Mouse (Mus musculus) heart, embryonic 12.5 days (tissue): ENCODE results near the gene Faah. TPM values are rescaled to one million over a fixed set of nuclear protein-coding genes. Genes with fewer than 3 reads are reported as not detected.
A peak's percentile ranks its signal among the peaks of the same experiment; 100 is the strongest.

Source experiments
- ATAC-seq: fragments of 200-750 bp; cut with Nextera tagmentation; 2 replicates; pipeline ENCODE4 v1.8.0; 2017; ENCODE audit warnings: moderate TSS enrichment, moderate library complexity; ENCODE audit not compliant: insufficient number of reproducible peaks, low FRiP score
- H3K27ac ChIP-seq: fragments of 300-500 bp; sonication (generic); 2 replicates; pipeline ENCODE4 v1.5.1; 2016; ENCODE audit warnings: mild to moderate bottlenecking, moderate library complexity; ENCODE audit not compliant: poor library complexity, severe bottlenecking
- H3K27me3 ChIP-seq: fragments of 300-500 bp; sonication (generic); replicated peaks from 2 replicates; pipeline ENCODE4 v1.6.1; 2016; ENCODE audit warnings: mild to moderate bottlenecking, moderate library complexity
- H3K36me3 ChIP-seq: fragments of 300-500 bp; sonication (generic); 2 replicates; pipeline ENCODE4 v1.6.1; 2016; ENCODE audit warnings: mild to moderate bottlenecking, moderate library complexity
- H3K4me1 ChIP-seq: fragments of 300-500 bp; sonication (generic); replicated peaks from 2 replicates; pipeline ENCODE4 v1.6.1; 2016; ENCODE audit warnings: mild to moderate bottlenecking
- H3K4me2 ChIP-seq: fragments of 300-500 bp; sonication (generic); 2 replicates; pipeline ENCODE4 v1.6.1; 2016; ENCODE audit warnings: mild to moderate bottlenecking, moderate library complexity
- H3K4me3 ChIP-seq: fragments of 300-500 bp; sonication (generic); 2 replicates; pipeline ENCODE4 v1.5.1; 2016; ENCODE audit warnings: mild to moderate bottlenecking
- H3K9ac ChIP-seq: fragments of 300-500 bp; sonication (generic); 2 replicates; pipeline ENCODE4 v1.6.1; 2016; ENCODE audit warnings: mild to moderate bottlenecking, moderate library complexity
- H3K9me3 ChIP-seq: fragments of 300-500 bp; sonication (generic); replicated peaks from 2 replicates; pipeline ENCODE4 v1.6.1; 2016; ENCODE audit warnings: mild to moderate bottlenecking, moderate library complexity
- WGBS: fragments of 180-500 bp; shearing (Covaris S2); methylation state at CpG from one replicate; pipeline ENCODE4 v1.1.7; 2016; 5-methylcytosine and 5-hydroxymethylcytosine counted together
- polyA plus RNA-seq: library from polyadenylated mRNA; unstranded; fragments of >200 nt; fragmentation: Nextera tagmentation; extraction: Ambion mirVana; gene quantifications from 2 replicates; pipeline ENCODE4 v1.2.1, GENCODE M21; 2016

Faah gene
- polyA plus RNA-seq, 1 experiment from 2014 or later = 1.3 TPM

DNA sequence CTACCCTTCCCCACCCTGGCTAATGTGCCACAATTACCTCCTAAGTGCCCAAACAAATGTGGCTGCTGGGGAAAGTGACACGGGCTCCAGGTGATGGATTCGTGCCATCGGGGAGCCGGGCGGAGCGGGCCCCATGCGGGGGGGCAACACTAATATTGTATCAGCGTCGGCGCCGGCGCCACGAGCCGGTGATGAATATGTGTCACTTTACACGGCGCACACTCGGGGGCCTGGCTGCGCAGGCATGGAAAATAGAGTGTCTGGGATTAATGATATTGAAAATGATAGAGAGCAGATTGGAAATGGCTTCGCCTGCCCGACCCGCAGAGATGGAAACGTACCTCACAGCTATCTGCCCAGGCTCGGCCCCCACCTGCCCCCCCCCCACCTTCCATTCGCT is 45.2 kb downstream of the Faah start:
- H3K9me3 ChIP-seq = no peaks in the 10 kb centered on the region
- H3K4me2 ChIP-seq = no peak overlapping the region
- H3K9ac ChIP-seq = no peak overlapping the region
- H3K4me1 ChIP-seq = no peaks in the 10 kb centered on the region
- H3K36me3 ChIP-seq = no peaks in the 10 kb centered on the region
- H3K27ac ChIP-seq = no peak overlapping the region
- H3K4me3 ChIP-seq = no peak overlapping the region
- ATAC-seq = no peak
- 43% methylated on average over 24 of the region's 24 CpGs for WGBS
- H3K27me3 ChIP-seq = peaks cover 96% of the 10 kb centered on the region

- WGBS = 15% methylated on average over 5 of the region's 5 CpGs
- H3K4me2 ChIP-seq = no peak overlapping the region
- ATAC-seq = no peak
- no peaks in the 10 kb centered on the region for H3K9me3 ChIP-seq
- H3K36me3 ChIP-seq = no peaks in the 10 kb centered on the region
- H3K9ac ChIP-seq = no peak overlapping the region
- H3K4me1 ChIP-seq = 0 out of 2 replicates have a peak, but pooled peaks cover 16% of the 10 kb centered on the region
- peaks cover 96% of the 10 kb centered on the region for H3K27me3 ChIP-seq
- H3K27ac ChIP-seq = no peak overlapping the region
- no peak overlapping the region for H3K4me3 ChIP-seq
These were observed 53.3 kb downstream of the Faah start for GRCm38 (mm10) chr4:115964446-115964845.

- Histone ChIP-seq H3K4me1 (0 out of 2 replicates have a peak, but pooled peaks cover 16% of the 10 kb centered on the region), H3K9me3 (no peaks in the 10 kb centered on the region), H3K4me2 (0 out of 2 replicates have a peak overlapping the region, but pooled peaks have one; percentile 3), H3K36me3 (no peaks in the 10 kb centered on the region), H3K27me3 (peaks cover 96% of the 10 kb centered on the region), H3K27ac (no peak overlapping the region), H3K4me3 (no peak overlapping the region; the same call in 1 of the 2 replicates), H3K9ac (no peak overlapping the region)
- ATAC-seq = no peak
- WGBS = 19% methylated on average over 6 of the region's 6 CpGs
These were observed 54.0 kb downstream of the Faah start for GRCm38 (mm10) chr4:115963751-115964150.

- Histone ChIP-seq H3K4me3 (peak overlapping the region; percentile 55), H3K27ac (no peak overlapping the region), H3K9ac (peak overlapping the region; percentile 68), H3K4me2 (peak overlapping the region; percentile 93), H3K9me3 (no peaks in the 10 kb centered on the region), H3K4me1 (0 out of 2 replicates have a peak, but pooled peaks cover 16% of the 10 kb centered on the region), H3K27me3 (peaks cover 95% of the 10 kb centered on the region), H3K36me3 (no peaks in the 10 kb centered on the region)
- under 1% methylated on average over 79 of the region's 79 CpGs for WGBS
- peak; percentile 40 for ATAC-seq
These were observed 54.9 kb downstream of the Faah start for GRCm38 (mm10) chr4:115962671-115963412.

DNA sequence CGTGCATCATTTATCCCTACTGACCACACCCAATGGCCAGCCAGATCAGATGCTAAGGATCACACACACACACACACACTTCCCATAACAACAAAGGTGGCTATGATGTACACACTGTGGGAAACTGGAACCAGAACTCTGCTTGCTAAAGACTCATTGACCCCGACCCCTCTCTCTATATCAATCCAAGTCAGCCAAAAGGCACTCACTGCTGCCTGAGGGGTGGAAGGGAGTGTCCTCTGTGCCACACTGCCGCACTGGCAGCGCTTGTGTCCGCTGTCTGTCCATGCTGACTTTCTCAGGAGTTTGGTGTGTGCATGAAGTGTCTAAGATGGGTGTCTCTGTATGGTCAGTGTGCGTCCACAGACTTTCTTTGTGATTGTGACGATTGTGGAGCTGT is 55.7 kb downstream of the Faah start:
- WGBS = 18% methylated on average over 7 of the region's 7 CpGs
- H3K36me3 ChIP-seq = no peaks in the 10 kb centered on the region
- no peak for ATAC-seq
- peaks cover 95% of the 10 kb centered on the region for H3K27me3 ChIP-seq
- H3K9ac ChIP-seq = no peak overlapping the region
- H3K27ac ChIP-seq = no peak overlapping the region
- H3K4me2 ChIP-seq = no peak overlapping the region
- no peaks in the 10 kb centered on the region for H3K9me3 ChIP-seq
- no peak overlapping the region for H3K4me3 ChIP-seq
- 0 out of 2 replicates have a peak, but pooled peaks cover 16% of the 10 kb centered on the region for H3K4me1 ChIP-seq

- Histone ChIP-seq H3K4me1 (peaks cover 11% of the 10 kb centered on the region; the same call in 1 of the 2 replicates), H3K27ac (no peak overlapping the region), H3K27me3 (peaks cover 96% of the 10 kb centered on the region), H3K9me3 (no peaks in the 10 kb centered on the region), H3K4me3 (no peak overlapping the region), H3K4me2 (no peak overlapping the region), H3K36me3 (no peaks in the 10 kb centered on the region), H3K9ac (no peak overlapping the region)
- no peak for ATAC-seq
These were observed 58.2 kb downstream of the Faah start for GRCm38 (mm10) chr4:115959546-115959945.

- Histone ChIP-seq H3K27me3 (peaks cover 97% of the 10 kb centered on the region), H3K36me3 (no peaks in the 10 kb centered on the region), H3K4me3 (no peak overlapping the region), H3K4me1 (no peaks in the 10 kb centered on the region; the same call in 1 of the 2 replicates), H3K4me2 (no peak overlapping the region), H3K9ac (no peak overlapping the region), H3K27ac (no peak overlapping the region), H3K9me3 (no peaks in the 10 kb centered on the region)
- WGBS = 6% methylated on average over 3 of the region's 3 CpGs
- no peak for ATAC-seq
These were observed 62.3 kb downstream of the Faah start for GRCm38 (mm10) chr4:115955494-115955775.

DNA sequence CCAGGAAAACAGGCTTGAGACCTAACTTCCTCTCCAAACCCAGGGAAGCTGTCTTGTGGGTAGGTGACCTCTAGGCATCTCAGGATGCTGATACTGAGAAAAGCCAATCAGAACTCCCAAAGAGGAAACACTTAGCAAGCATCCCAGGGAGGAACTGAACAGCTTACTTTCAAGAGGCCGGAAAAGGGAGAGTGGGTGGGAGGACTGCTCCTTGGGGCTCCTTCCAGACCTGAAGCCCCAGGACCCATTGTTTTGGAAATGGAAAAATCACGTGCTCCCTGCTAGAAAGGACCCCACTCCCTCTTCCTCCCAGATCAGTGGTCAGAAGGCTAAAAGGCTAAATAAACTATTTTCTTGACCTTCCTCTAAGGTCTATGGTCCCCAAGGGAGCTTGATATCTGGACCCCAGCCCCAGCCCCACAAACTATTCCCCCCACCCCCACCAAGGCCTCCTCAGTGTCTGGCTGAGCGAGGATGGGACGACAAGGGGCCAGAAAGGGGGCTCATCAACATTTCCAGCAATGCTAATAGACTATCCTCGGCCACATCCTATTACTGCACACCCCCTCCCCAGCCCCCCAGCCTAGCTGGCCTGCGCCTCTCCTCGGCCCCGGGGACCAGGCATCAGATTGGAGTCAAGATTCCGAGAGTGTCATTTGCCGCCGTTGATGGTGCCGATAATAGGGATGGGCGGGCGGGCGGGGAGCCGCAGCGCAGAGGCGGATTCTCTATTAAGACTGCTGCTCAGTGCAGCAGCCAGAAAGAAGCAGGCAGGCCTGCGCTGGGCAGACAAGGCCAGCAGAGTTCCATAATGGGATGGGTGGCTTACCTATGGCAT is 62.9 kb downstream of the Faah start:
- Histone ChIP-seq H3K36me3 (no peaks in the 10 kb centered on the region), H3K9ac (no peak overlapping the region), H3K4me1 (no peaks in the 10 kb centered on the region; the same call in 1 of the 2 replicates), H3K27me3 (peaks cover 97% of the 10 kb centered on the region), H3K4me3 (no peak overlapping the region), H3K27ac (no peak overlapping the region), H3K4me2 (peak overlapping the region; percentile 39), H3K9me3 (no peaks in the 10 kb centered on the region)
- 3% methylated on average over 19 of the region's 19 CpGs for WGBS
- no peak for ATAC-seq

GRCm38 (mm10) chr4:115953559-115953958 is 64.2 kb downstream of the Faah start:
- no peaks in the 10 kb centered on the region for H3K9me3 ChIP-seq
- H3K27me3 ChIP-seq = peaks cover 96% of the 10 kb centered on the region
- no peak for ATAC-seq
- no peaks in the 10 kb centered on the region; the same call in 1 of the 2 replicates for H3K4me1 ChIP-seq
- H3K36me3 ChIP-seq = no peaks in the 10 kb centered on the region
- no peak overlapping the region for H3K4me3 ChIP-seq
- H3K27ac ChIP-seq = no peak overlapping the region
- no peak overlapping the region for H3K9ac ChIP-seq
- no peak overlapping the region for H3K4me2 ChIP-seq
- WGBS = 40% methylated on average over 5 of the region's 5 CpGs

DNA sequence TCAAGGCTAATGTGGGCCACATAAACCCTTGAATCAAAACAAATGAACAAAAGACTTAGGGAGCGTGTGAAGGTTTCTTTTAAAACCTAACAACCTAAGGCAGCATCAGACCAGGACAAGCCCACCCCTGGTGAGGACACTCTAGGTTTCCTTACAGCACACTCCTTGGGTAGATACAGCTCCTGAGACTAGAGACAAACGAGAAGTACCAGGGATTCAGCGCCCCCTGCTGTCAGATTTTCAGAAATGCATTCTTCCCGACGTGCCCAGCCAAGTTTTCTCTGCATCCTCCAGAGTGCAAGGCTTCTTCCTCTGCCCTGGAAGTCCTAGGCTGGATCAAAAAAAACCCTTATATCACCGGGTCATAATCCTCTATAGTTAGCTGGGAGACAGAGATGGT is 65.0 kb downstream of the Faah start:
- Histone ChIP-seq H3K27ac (no peak overlapping the region), H3K9ac (no peak overlapping the region), H3K4me3 (no peak overlapping the region), H3K9me3 (no peaks in the 10 kb centered on the region), H3K4me2 (no peak overlapping the region), H3K36me3 (no peaks in the 10 kb centered on the region), H3K27me3 (peaks cover 95% of the 10 kb centered on the region), H3K4me1 (no peaks in the 10 kb centered on the region; the same call in 1 of the 2 replicates)
- ATAC-seq = no peak
- 12% methylated on average over 6 of the region's 6 CpGs for WGBS

GRCm38 (mm10) chr4:115943669-115944314 is 73.9 kb downstream of the Faah start:
- Histone ChIP-seq H3K4me2 (peak overlapping the region; percentile 54), H3K9me3 (no peaks in the 10 kb centered on the region), H3K4me3 (peak overlapping the region; percentile 20; the same call in 1 of the 2 replicates), H3K36me3 (no peaks in the 10 kb centered on the region), H3K27ac (no peak overlapping the region), H3K27me3 (peaks cover 97% of the 10 kb centered on the region), H3K9ac (no peak overlapping the region), H3K4me1 (peaks cover 15% of the 10 kb centered on the region; the same call in 1 of the 2 replicates)
- no peak for ATAC-seq
- whole genome bisulfite sequencing = 2% methylated on average over 41 of the region's 41 CpGs
